Mouse (Mus musculus): ENCODE data around the gene Pygo1. TPM values are rescaled to one million over a fixed set of nuclear protein-coding genes. Genes with fewer than 3 reads are reported as not detected.
A peak's percentile ranks its signal among the peaks of the same experiment; 100 is the strongest.

Pygo1 gene
- polyA plus RNA-seq (2014; fragmentation: Nextera tagmentation; extraction: Ambion mirVana), result 10.7 and 12.7 TPM in 2 replicates

DNA sequence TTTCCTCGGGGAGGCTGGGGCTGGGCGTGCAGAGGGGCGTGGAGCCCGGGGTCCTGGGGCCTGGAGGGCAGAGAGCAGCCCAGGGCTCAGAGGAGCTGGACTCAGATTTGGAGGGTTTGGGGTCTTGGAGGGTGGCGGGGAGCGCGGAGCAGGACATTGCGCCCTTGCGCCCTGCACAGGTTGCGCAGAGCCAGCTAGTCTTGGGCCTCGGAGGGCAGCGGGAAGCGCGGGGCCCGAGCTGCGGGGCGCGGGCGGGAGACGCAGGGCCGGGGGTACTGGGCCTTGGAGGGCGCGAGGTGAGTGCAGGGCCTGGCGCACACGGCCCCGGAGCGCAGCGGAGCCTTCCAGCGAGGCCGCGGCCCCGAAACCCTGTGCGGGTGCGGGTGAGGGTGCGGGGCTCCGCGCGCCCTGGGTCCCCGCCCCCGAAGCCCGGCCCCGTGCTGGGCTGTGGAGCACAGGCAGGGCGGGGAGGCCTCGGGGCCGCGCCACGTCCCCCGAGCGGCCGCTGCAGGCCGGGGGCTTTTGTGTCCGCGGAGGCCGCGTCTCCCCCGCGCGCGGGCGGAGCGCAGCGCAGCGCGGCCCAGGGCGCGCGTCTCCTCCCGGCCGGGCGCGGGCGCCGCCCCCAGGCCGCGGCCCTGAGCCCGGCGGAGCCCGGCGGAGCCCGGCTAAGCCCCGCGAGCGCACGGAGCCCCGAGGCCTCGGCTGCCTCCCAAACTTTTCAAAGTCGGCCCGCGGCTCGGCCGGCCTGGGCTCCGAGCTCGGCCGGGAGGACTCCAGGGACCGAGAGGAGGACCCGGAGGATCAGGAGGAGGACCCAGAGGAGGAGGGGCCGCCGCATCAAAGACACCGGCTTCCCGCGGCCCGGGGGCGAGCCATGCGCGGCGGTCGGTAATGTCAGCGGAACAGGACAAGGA, at the start of gene Pygo1:
TSS of gene Pygo1 (plus strand) at position 625 of the 914 bp plus-strand sequence.
- Histone ChIP-seq H3K4me1 (ENCODE audit: control insufficient read depth, insufficient read depth, low read length) (no peaks in the 10 kb centered on the region), H3K36me3 (replicated peaks; ENCODE audit: control insufficient read depth, insufficient read depth, low read depth, low read length) (no peaks in the 10 kb centered on the region), H3K27me3 (ENCODE audit: control insufficient read depth, insufficient read depth, low read length) (no peaks in the 10 kb centered on the region), H3K9ac (replicated peaks; ENCODE audit: low read length) (peak within 1 kb of the TSS; percentile 98), H3K4me2 (ENCODE audit: low read depth, low read length) (peak within 1 kb of the TSS; percentile 90), H3K4me3 (ENCODE audit: low read depth, low read length) (peak within 1 kb of the TSS; percentile 88), H3K27ac (replicated peaks; ENCODE audit: low read depth, low read length) (peak within 1 kb of the TSS; percentile 76), H3K9me3 (replicated peaks; ENCODE audit: control insufficient read depth, low read length) (no peaks in the 10 kb centered on the region)
- peak; percentile 78 for ATAC-seq (replicated peaks; ENCODE audit: insufficient number of reproducible peaks, low FRiP score, low TSS enrichment, low read depth)
- DNase-seq (ENCODE audit: low spot score), result peak; percentile 69
- under 1% methylated on average over 70 of the region's 108 CpGs for WGBS

- WGBS, result 88% methylated on average over 2 of the region's 2 CpGs
- Histone ChIP-seq H3K27me3 (ENCODE audit: control insufficient read depth, insufficient read depth, low read length) (no peaks in the 10 kb centered on the region), H3K9ac (replicated peaks; ENCODE audit: low read length) (no peak overlapping the region), H3K9me3 (replicated peaks; ENCODE audit: control insufficient read depth, low read length) (no peaks in the 10 kb centered on the region), H3K27ac (replicated peaks; ENCODE audit: low read depth, low read length) (no peak overlapping the region), H3K4me3 (ENCODE audit: low read depth, low read length) (no peak overlapping the region), H3K4me2 (ENCODE audit: low read depth, low read length) (no peak overlapping the region), H3K4me1 (ENCODE audit: control insufficient read depth, insufficient read depth, low read length) (peaks cover 11% of the 10 kb centered on the region), H3K36me3 (replicated peaks; ENCODE audit: control insufficient read depth, insufficient read depth, low read depth, low read length) (no peaks in the 10 kb centered on the region)
- ATAC-seq (replicated peaks; ENCODE audit: insufficient number of reproducible peaks, low FRiP score, low TSS enrichment, low read depth) (no peak), DNase-seq (ENCODE audit: low spot score) (no peak)
These were observed 49.6 kb upstream of the Pygo1 start for GRCm38 (mm10) chr9:72875878-72876277.

DNA sequence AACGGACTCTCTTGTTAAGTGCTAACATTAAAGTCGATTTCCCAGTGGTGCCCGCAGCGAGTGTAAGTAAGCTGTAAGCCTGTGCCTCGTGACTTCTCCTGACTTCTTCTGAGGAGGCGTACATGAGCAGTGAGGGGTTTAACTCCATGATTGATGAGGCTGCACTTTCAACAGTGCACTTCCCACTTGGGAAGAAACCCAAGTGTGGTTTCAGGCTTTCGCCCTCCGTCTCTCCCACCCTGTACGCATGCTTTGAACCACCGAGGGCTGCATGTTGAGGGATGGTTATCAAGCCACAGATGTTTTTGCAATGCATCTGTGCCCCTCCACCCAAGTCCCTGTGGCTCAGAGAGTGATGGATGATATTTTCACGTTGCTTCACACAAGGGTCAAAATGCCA, 47.5 kb upstream of the Pygo1 start:
- no peaks in the 10 kb centered on the region for H3K27me3 ChIP-seq (ENCODE audit: control insufficient read depth, insufficient read depth, low read length)
- DNase-seq (ENCODE audit: low spot score), result no peak
- H3K4me3 ChIP-seq (ENCODE audit: low read depth, low read length), result no peak overlapping the region
- no peaks in the 10 kb centered on the region for H3K9me3 ChIP-seq (replicated peaks; ENCODE audit: control insufficient read depth, low read length)
- no peak overlapping the region for H3K4me2 ChIP-seq (ENCODE audit: low read depth, low read length)
- H3K4me1 ChIP-seq (ENCODE audit: control insufficient read depth, insufficient read depth, low read length), result peaks cover 11% of the 10 kb centered on the region
- ATAC-seq (replicated peaks; ENCODE audit: insufficient number of reproducible peaks, low FRiP score, low TSS enrichment, low read depth), result no peak
- 36% methylated on average over 11 of the region's 11 CpGs for WGBS
- no peak overlapping the region for H3K27ac ChIP-seq (replicated peaks; ENCODE audit: low read depth, low read length)
- H3K36me3 ChIP-seq (replicated peaks; ENCODE audit: control insufficient read depth, insufficient read depth, low read depth, low read length), result no peaks in the 10 kb centered on the region
- H3K9ac ChIP-seq (replicated peaks; ENCODE audit: low read length), result no peak overlapping the region

DNA sequence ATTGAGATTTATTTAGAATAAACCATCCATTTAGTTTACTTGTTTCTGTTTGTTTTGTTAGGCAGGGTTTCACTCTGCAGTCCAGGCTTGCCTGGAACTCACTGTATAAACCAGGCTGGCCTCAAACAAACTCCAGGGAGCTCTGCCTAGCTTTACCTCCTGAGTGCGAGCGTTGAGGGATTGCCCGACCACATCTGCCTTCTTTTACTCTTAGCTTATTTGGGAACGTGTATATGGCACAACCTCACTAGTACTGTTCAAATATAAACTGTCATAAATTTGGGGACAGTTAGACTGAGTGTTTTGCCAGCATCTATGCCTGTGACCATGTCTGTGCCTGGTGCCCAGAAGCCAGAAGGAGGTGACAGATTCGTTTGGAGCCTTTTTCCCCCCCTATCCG, 46.8 kb upstream of the Pygo1 start:
- H3K4me2 ChIP-seq (ENCODE audit: low read depth, low read length), result no peak overlapping the region
- H3K36me3 ChIP-seq (replicated peaks; ENCODE audit: control insufficient read depth, insufficient read depth, low read depth, low read length), result no peaks in the 10 kb centered on the region
- ATAC-seq (replicated peaks; ENCODE audit: insufficient number of reproducible peaks, low FRiP score, low TSS enrichment, low read depth) (no peak), DNase-seq (ENCODE audit: low spot score) (no peak)
- H3K27ac ChIP-seq (replicated peaks; ENCODE audit: low read depth, low read length), result no peak overlapping the region
- peaks cover 11% of the 10 kb centered on the region for H3K4me1 ChIP-seq (ENCODE audit: control insufficient read depth, insufficient read depth, low read length)
- no peaks in the 10 kb centered on the region for H3K27me3 ChIP-seq (ENCODE audit: control insufficient read depth, insufficient read depth, low read length)
- H3K9ac ChIP-seq (replicated peaks; ENCODE audit: low read length), result no peak overlapping the region
- WGBS, result 41% methylated on average over 6 of the region's 6 CpGs
- no peak overlapping the region for H3K4me3 ChIP-seq (ENCODE audit: low read depth, low read length)
- no peaks in the 10 kb centered on the region for H3K9me3 ChIP-seq (replicated peaks; ENCODE audit: control insufficient read depth, low read length)

DNA sequence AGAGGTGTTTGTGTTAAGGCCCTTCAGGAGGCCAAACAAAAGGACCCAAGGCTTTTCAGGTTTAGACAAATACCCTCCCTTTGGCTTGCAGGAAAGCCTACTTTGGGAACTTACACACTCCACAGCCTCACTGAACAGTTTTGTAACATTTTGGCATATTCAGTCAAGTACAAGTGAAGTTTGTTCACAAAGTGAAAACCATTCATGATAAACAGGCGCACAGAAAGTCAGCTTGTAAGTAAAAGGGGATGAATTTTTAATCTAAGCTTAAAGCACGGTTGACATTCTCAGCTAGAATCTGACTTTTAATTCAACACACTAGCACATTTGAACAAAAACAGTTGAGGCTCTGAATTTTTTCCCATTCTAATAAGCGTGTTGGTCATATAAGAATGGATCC, 45.8 kb upstream of the Pygo1 start:
- no peak for ATAC-seq (replicated peaks; ENCODE audit: insufficient number of reproducible peaks, low FRiP score, low TSS enrichment, low read depth)
- Histone ChIP-seq H3K36me3 (replicated peaks; ENCODE audit: control insufficient read depth, insufficient read depth, low read depth, low read length) (no peaks in the 10 kb centered on the region), H3K9ac (replicated peaks; ENCODE audit: low read length) (no peak overlapping the region), H3K9me3 (replicated peaks; ENCODE audit: control insufficient read depth, low read length) (no peaks in the 10 kb centered on the region), H3K4me3 (ENCODE audit: low read depth, low read length) (no peak overlapping the region), H3K4me1 (ENCODE audit: control insufficient read depth, insufficient read depth, low read length) (peaks cover 11% of the 10 kb centered on the region), H3K27ac (replicated peaks; ENCODE audit: low read depth, low read length) (no peak overlapping the region), H3K27me3 (ENCODE audit: control insufficient read depth, insufficient read depth, low read length) (no peaks in the 10 kb centered on the region), H3K4me2 (ENCODE audit: low read depth, low read length) (no peak overlapping the region)
- 53% methylated on average over 3 of the region's 3 CpGs for WGBS
- no peak for DNase-seq (ENCODE audit: low spot score)

GRCm38 (mm10) chr9:72880225-72880960, 45.1 kb upstream of the Pygo1 start:
- peak overlapping the region; percentile 71 for H3K27ac ChIP-seq (replicated peaks; ENCODE audit: low read depth, low read length)
- H3K4me1 ChIP-seq (ENCODE audit: control insufficient read depth, insufficient read depth, low read length), result peaks cover 11% of the 10 kb centered on the region
- peak overlapping the region; percentile 33; the same call in 1 of the 2 replicates for H3K9ac ChIP-seq (replicated peaks; ENCODE audit: low read length)
- H3K4me2 ChIP-seq (ENCODE audit: low read depth, low read length), result no peak overlapping the region
- H3K9me3 ChIP-seq (replicated peaks; ENCODE audit: control insufficient read depth, low read length), result no peaks in the 10 kb centered on the region
- no peak for DNase-seq (ENCODE audit: low spot score)
- peak; percentile 69; the same call in 1 of the 2 replicates for ATAC-seq (replicated peaks; ENCODE audit: insufficient number of reproducible peaks, low FRiP score, low TSS enrichment, low read depth)
- H3K27me3 ChIP-seq (ENCODE audit: control insufficient read depth, insufficient read depth, low read length), result no peaks in the 10 kb centered on the region
- WGBS, result 16% methylated on average over 16 of the region's 16 CpGs
- H3K4me3 ChIP-seq (ENCODE audit: low read depth, low read length), result no peak overlapping the region
- no peaks in the 10 kb centered on the region for H3K36me3 ChIP-seq (replicated peaks; ENCODE audit: control insufficient read depth, insufficient read depth, low read depth, low read length)

- 10% methylated on average over 15 of the region's 15 CpGs for WGBS
- Histone ChIP-seq H3K4me3 (ENCODE audit: low read depth, low read length) (no peak overlapping the region), H3K27ac (replicated peaks; ENCODE audit: low read depth, low read length) (no peak overlapping the region), H3K4me1 (ENCODE audit: control insufficient read depth, insufficient read depth, low read length) (peaks cover 11% of the 10 kb centered on the region), H3K9ac (replicated peaks; ENCODE audit: low read length) (0 out of 2 replicates have a peak overlapping the region, but pooled peaks have one; percentile 15), H3K4me2 (ENCODE audit: low read depth, low read length) (no peak overlapping the region), H3K27me3 (ENCODE audit: control insufficient read depth, insufficient read depth, low read length) (no peaks in the 10 kb centered on the region), H3K9me3 (replicated peaks; ENCODE audit: control insufficient read depth, low read length) (no peaks in the 10 kb centered on the region), H3K36me3 (replicated peaks; ENCODE audit: control insufficient read depth, insufficient read depth, low read depth, low read length) (no peaks in the 10 kb centered on the region)
- DNase-seq (ENCODE audit: low spot score) (no peak), ATAC-seq (replicated peaks; ENCODE audit: insufficient number of reproducible peaks, low FRiP score, low TSS enrichment, low read depth) (no peak)
These were observed 44.2 kb upstream of the Pygo1 start for GRCm38 (mm10) chr9:72881026-72881768.

Measured in embryonic facial prominence, embryonic 11.5 days (tissue).